Mouse (Mus musculus) T-helper 2 cell (primary cell): ENCODE measurements around the gene Gale.
"Not testable (repeated sequence)": the region's sequence is repeated elsewhere in the genome, so short reads cannot be mapped to it uniquely, and the experiment has no call there.

ENCODE experiments used
- in situ Hi-C: fragments of 300-600 bp; cut with MboI, MseI; formaldehyde crosslinking; loops from one replicate; pipeline ENCODE4 v1.15.1; 2025; ENCODE audit warnings: high pct_unique_total_duplicates

Gene Gale

DNA sequence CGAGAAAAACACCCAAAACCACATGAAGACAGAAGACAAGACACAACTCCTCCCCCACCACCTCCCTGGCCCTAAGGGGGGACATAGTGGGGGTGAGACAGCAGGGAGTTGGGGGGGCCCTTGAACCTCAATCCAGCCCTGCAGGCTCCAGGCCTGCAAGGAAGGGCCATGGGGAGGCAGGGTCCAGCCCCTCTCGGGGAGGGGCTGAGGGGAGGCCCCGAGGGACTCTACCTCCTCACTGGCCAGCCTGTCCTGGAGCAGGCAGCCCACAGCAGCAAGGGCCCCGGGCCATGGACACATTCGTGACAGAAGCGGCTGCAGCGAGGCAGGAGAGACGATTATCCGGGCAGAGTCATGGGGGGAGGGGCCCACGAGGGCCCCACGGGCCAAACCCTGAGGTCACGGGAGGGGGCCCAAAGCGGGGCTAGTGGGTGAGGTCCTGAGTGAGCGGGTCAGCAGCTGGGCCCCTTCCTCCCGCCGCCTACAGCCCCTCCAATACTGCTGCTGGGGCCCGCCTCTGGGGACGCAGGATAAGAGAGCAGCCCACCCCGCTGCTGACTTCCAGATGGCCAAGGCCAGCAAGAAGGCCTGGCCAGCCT lies 4.8 kb downstream of the Gale start:
- in situ Hi-C loops: loop anchor here (5.0 to 25.0 kb wide), 2 partner anchors 189 to 1894 kb away; partner anchors contain the start of gene Ece1

GRCm38 (mm10) chr4:135969070-135969750 lies 5.7 kb downstream of the Gale start:
- in situ Hi-C loops: loop anchor here (5.0 to 25.0 kb wide), 2 partner anchors 188 to 1893 kb away; partner anchors contain the start of gene Ece1

GRCm38 (mm10) chr4:135970585-135970984 lies 7.1 kb downstream of the Gale start:
- in situ Hi-C loops: loop anchor here (10.0 to 25.0 kb wide), 2 partner anchors 74 to 1892 kb away; partner anchors contain the start of gene Ece1

DNA sequence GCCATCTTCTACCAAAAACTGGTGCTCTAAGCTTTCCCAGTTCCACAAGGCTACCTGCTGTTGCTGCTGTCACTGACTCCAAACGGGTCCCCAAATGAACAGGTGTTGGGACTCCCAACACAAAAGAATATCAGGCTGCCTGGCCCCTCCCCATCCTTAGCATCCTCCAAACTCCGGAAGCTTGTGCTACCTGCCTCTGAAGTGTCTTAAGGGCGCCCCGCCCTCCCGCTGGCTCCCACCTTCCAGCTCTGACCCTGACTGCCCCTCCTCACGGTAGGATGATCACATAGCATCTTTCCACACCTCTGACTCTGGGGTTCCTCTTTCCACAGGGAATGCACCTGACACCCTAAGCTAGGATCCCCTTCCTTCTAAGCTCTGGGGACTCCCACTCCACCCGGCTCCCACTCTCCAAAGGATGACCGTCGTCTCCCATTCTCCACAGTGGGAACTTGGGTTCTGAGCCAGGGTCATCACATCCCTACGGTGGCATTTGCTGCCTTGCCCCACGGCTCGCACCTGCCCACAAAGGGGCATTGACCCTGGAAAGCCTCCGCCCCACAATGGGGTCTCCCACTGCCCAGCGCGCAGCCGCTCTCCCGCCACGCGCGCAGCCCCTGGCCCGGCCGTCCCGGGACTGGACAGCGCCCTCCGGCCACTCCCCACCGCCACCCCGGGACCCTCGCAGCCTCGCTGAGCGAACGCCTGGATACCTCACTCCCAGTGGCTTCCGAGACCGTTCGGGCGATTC lies 8.5 kb downstream of the Gale start:
- in situ Hi-C loops: loop anchor here (10.0 to 25.0 kb wide), 2 partner anchors 73 to 1890 kb away; partner anchors contain the start of gene Ece1

DNA sequence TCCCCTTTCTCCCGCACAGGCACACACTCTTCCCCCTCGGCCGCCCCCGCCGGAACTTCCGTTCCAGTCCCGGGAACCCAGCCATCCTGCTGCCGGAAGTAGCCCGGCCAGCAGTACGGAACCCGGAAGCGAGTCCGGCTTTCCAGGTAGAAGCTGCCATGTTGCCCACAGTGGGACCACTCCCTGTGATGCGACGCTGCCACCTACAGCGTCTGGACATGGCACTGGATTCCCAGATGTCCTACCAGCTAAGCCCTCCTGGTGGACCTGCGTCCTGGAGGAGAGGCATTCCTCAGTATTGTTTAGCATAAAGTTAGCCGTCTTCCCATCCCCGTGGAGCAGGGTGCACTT lies 9.0 kb downstream of the Gale start, which contains the start of gene Lypla2:
Lypla2 (minus strand) TSS at position 71 of the 351 bp plus-strand sequence.
- in situ Hi-C loops: loop anchor here (10.0 to 25.0 kb wide), 2 partner anchors 72 to 1890 kb away; partner anchors contain the start of gene Ece1

GRCm38 (mm10) chr4:135972911-135973811 lies 9.6 kb downstream of the Gale start:
- in situ Hi-C loops: loop anchor here (10.0 to 25.0 kb wide), 2 partner anchors 72 to 1889 kb away; partner anchors contain the start of gene Ece1

- in situ Hi-C loops: loop anchor here (10.0 kb wide), 1 partner anchor 69 kb away; no protein-coding TSS in a partner anchor
These were observed 12.6 kb downstream of the Gale start for GRCm38 (mm10) chr4:135976146-135976545.

- in situ Hi-C loops: not testable (repeated sequence)
These were observed 16.7 kb downstream of the Gale start for GRCm38 (mm10) chr4:135980223-135980622.

DNA sequence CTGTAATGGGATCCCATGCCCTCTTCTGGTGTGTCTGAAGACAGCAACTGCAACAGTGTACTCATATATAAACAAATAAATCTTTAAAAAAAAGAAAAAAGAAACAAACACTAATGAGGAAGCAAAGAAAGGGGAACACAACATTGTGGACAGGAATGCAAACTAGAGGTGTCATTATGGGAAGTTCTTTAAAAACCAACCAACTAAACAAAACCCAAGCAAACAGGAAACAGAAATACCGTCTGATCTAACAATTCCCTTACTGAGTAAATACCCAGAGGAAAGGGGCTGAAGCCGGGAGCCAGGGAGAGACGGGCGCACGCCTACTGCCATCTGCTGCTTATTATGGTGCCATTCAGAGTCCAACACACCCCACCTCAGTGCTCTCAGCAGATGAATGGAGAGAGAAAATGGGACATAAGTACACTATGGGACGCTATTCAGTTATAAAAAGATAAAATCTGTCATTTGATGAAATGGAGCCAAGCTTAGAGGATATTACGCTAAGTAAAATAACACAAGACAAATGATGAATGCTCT lies 18.1 kb downstream of the Gale start:
- in situ Hi-C loops: no loop called here

DNA sequence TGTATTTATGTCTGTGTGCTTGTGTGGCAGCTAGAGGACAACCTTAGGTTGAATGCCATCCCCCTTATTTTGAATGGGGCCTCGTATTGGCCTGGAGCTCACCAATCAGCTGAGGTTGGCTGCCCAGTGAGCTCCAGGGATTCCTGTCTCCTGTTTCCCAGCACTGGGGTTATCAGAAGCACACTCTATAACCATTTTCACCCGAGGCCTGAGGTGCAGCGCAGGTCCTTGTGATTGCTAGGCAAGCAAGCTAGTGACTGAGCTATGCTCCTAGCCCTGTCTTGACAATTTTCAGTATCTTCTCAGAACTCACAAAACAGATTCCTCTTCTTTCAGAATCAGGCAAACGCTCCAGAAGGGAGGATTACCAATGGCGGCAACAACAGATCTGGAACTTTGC lies 21.0 kb downstream of the Gale start:
- in situ Hi-C loops: no loop called here

DNA sequence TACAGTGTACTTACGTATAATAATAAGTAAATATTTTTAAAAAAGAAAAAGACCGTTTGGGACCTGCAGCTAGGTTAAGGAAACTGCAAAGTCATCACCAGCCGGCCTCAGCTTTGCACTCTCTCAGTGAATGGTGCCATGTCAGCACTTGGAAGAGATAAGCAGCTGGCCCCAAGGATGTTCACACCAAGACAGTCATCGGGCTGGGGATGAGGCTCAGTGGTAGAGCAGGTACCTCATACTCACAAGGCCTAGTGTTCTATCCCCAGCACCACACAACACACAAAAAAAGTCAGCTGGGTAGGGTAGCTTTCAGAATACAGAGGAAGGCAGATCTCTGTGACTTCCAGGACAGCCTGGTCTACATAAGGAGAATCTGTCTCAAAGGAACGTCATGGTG lies 21.7 kb downstream of the Gale start:
- in situ Hi-C loops: no loop called here

DNA sequence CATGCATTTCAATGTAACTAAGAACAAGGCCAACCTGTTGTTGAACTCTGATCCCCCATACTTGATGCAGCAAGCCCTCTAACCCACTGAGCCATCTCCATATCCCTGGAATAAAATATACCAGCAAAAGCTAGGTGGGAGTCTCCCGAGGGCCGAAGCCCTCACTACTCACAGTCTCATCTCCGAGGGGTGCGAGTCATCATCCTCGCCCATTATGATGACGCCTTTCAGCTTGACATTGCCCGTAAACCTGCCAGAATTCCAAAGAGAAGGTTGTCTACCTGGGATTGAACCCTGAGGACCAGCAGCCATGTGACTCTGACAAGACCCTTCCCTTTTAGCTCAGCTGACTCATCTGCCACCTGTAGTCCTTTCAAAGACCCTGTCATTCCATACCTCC lies 22.2 kb downstream of the Gale start:
- in situ Hi-C loops: no loop called here

- in situ Hi-C loops: no loop called here
These were observed 22.9 kb downstream of the Gale start for GRCm38 (mm10) chr4:135986301-135986942.

DNA sequence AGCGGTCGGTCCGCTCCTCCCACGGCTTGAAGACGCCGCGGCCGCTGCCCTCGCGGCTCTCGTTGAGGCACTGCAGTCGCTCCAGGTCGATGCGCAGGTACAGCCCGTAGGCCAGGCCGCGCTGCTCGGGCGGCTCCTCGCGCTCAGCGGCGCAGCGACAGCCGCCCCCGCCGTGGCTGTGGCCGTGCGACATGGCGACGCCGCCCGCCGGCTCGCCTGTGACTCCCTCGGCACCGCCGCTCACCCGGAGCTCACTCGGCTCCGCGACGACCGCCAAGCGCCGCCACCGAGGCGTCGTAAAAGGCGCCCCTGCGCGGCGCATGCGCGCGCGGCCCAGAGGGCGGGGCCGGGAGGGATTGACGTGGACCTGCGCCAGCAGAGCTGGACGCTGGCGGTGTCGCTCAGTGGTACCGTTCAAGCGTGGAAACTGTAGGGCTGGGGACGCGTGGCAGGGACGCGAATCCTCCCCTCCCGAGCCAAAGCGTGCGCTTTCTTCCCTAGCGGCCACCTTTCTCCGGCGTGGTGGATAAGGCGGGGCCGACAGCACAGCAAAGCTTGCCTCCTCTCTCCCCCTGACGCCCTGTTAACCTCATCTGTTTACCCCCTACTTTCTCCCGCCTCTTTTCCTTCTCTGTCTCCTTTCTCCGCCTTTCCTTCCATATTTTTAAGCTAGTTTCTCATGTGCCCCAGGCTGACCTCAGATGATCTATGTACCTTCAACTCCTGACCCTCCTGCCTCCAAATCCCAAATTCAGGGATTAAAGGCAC lies 23.6 kb downstream of the Gale start, which contains the start of gene Pithd1:
Pithd1 (minus strand) TSS at position 322 of the 768 bp plus-strand sequence.
- in situ Hi-C loops: no loop called here

DNA sequence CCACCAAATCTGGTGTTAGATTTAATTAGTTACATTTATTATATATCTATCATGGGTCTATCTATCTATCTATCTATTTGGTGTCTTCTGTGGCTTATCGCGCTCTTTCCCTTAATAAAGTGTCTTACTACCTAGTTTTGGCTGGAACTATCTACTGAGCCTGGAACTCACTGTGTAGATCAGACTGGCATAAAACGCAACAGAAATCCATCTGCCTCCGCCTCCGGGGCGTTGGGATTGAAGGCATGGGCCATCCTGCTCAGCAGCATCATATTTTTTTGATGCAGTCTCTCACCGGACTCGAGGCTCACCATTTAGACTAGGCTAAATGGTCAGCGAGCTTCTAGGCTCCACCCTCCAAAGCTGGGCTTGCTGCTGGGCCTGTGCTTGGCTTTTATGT lies 24.2 kb downstream of the Gale start:
- in situ Hi-C loops: no loop called here

GRCm38 (mm10) chr4:135993941-135994340 lies 30.4 kb downstream of the Gale start:
- in situ Hi-C loops: no loop called here

- in situ Hi-C loops: no loop called here
These were observed 31.6 kb downstream of the Gale start for GRCm38 (mm10) chr4:135995118-135995517.

DNA sequence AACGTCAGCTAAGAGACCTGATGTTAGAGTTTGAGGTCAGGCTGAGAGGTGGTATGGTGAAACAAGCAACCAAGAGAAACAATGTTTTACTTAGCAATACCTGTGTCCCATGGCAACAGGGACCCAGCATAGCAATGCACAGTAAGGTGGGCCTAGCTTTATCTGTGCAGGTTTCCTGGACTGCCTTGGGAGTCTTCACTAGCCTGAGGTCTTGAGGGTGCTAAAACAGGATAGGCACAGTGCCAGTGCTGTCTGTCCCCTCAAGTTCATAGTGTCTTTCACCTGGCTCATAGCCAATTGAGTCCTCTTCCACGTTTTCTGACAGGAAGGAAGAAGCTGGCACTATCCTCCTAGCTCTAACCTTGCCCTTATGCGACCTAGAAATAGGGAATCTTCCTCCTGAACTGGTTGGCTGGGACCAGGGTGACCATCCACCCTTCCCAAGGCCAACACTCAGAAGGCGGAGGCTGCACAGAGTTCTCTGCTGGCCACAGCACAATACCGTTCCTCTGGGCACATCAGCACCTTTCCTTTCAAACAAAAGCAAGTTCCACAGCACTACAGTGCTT lies 40.7 kb downstream of the Gale start:
- in situ Hi-C loops: no loop called here

DNA sequence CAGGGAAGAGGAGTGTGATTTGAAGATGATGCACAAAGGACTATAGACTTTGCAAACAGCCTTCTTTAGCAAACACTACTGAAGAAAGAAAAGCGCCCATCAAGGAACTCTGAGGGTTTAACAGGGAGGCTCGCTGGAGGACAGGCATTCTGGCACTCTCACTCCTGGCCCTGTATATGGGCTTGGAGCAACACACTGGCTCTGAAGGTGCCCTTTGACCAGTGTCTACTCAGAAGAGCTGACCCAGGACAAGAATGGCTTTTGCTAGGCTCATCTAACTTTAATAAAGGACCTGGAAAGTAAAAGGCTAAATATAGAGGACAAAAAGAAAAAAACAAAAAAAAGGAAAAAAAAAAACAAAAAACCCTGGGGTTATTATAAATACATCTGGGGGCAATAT lies 41.4 kb downstream of the Gale start:
- in situ Hi-C loops: loop anchor here (5.0 kb wide), 1 partner anchor 52 kb away; no protein-coding TSS in a partner anchor
